Mouse (Mus musculus): ENCODE measurements around the gene Usp5. TPM values are rescaled to one million over a fixed set of nuclear protein-coding genes. Genes with fewer than 3 reads are reported as not detected.

The Usp5 gene
- polyA plus RNA-seq, 1 experiment = 73.2 TPM

DNA sequence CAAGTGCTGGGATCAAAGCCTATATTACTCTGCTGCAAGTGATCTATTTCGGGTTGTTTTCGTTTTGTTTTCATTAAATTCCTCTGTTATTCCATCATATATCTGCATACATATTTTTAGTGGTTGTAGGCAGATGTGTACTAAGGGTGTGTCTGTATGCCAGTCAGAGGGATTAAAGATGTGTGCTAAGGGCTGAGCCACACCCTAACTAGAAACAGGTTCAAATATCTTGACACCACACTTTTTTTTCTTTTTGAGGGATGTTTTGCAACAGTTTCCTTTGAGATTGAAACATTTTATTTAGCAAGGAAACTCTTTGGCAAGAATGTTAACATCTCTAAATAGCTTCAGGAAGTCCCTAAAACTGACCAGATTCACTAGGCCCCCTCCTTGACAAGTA, 33.1 kb downstream of the Usp5 start:
- Histone ChIP-seq H3K4me1 (ENCODE audit: control insufficient read depth, insufficient read depth, low read length) (no peaks in the 10 kb centered on the region), H3K4me3 (replicated peaks; ENCODE audit: extremely low read depth, low read depth, low read length) (no peak overlapping the region)
- 76% methylated on average over 2 of the region's 2 CpGs for WGBS
- TF ChIP-seq CTCF (IDR thresholded peaks at IDR 0.05; ENCODE audit: insufficient read depth, low read length) = no peak
- TF ChIP-seq POLR2A (IDR thresholded peaks at IDR 0.05; ENCODE audit: borderline replicate concordance, extremely low read depth, low read depth, low read length) = no peak
- no peak for DNase-seq

DNA sequence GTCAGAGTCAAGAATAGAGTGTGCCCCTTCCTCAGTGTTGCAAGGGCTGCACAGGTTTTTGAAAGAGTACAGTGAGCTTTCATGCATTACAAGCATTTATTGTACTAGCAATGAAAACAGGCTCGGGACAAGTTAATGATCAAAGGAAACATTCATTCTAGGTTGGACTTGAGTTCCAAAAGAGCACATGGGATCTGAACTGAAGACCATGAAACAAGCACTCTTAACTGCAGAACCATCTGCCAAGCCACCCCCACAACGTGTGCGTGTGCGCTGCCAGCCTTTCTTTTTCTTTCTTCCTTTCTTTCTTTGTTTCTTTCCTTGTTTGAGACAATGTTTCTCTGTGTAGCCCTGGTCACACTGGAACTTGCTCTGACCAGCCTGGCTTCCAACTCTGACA, 33.5 kb downstream of the Usp5 start:
- DNase-seq = no peak

DNA sequence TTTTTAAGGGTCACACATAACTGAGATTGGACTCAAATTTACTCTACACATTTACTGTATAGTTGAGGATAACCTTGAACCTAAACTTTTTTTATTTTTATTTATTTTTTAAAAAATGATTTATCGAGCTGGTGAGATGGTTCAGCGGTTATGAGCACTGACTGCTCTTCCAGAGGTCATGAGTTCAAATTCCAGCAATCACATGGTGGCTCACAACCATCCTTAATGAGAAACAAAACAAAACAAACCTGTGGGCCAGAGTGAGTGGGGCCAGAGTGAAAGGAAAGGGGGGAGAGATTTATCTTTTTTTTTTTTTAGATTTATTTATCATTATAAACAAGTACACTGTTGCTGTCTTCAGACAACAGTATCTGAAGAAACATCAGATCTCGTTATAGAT, 37.4 kb downstream of the Usp5 start:
- H3K4me3 ChIP-seq (replicated peaks; ENCODE audit: extremely low read depth, low read depth, low read length) = no peak overlapping the region
- DNase-seq = no peak
- TF ChIP-seq POLR2A (IDR thresholded peaks at IDR 0.05; ENCODE audit: borderline replicate concordance, extremely low read depth, low read depth, low read length) (no peak), CTCF (IDR thresholded peaks at IDR 0.05; ENCODE audit: insufficient read depth, low read length) (no peak)
- WGBS = 78% methylated on average over 3 of the region's 3 CpGs
- H3K4me1 ChIP-seq (ENCODE audit: control insufficient read depth, insufficient read depth, low read length) = no peaks in the 10 kb centered on the region

More for the DNA sequence above, 33.5 kb downstream of the Usp5 start:
- Histone ChIP-seq H3K4me3 (replicated peaks; ENCODE audit: extremely low read depth, low read depth, low read length) (no peak overlapping the region), H3K4me1 (ENCODE audit: control insufficient read depth, insufficient read depth, low read length) (no peaks in the 10 kb centered on the region)
- TF ChIP-seq CTCF (IDR thresholded peaks at IDR 0.05; ENCODE audit: insufficient read depth, low read length) (no peak), POLR2A (IDR thresholded peaks at IDR 0.05; ENCODE audit: borderline replicate concordance, extremely low read depth, low read depth, low read length) (no peak)
- 81% methylated on average over 4 of the region's 4 CpGs for WGBS

DNA sequence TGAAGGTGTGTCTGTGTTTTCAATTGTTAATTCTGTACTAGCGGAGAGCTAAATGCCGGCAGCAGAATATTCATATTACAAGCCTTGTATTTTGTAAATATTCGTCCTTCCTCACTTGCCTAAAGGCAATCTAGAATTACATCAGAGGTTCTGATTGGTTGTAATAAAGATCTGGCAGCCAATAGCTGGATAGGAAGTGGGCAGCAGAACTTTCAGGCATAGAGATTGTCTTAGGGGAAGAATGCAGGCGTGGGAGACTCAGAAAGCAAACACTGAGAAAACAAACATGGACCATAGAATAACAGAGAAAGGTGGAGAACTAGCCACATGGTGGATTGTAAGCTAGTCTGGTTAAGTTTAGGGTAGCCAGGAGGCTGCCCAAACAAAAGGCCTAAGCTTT, 39.2 kb downstream of the Usp5 start:
- WGBS = 51% methylated on average over 4 of the region's 4 CpGs
- H3K4me1 ChIP-seq (ENCODE audit: control insufficient read depth, insufficient read depth, low read length) = no peaks in the 10 kb centered on the region
- no peak for DNase-seq
- TF ChIP-seq CTCF (IDR thresholded peaks at IDR 0.05; ENCODE audit: insufficient read depth, low read length) (no peak), POLR2A (IDR thresholded peaks at IDR 0.05; ENCODE audit: borderline replicate concordance, extremely low read depth, low read depth, low read length) (no peak)
- no peak overlapping the region for H3K4me3 ChIP-seq (replicated peaks; ENCODE audit: extremely low read depth, low read depth, low read length)

DNA sequence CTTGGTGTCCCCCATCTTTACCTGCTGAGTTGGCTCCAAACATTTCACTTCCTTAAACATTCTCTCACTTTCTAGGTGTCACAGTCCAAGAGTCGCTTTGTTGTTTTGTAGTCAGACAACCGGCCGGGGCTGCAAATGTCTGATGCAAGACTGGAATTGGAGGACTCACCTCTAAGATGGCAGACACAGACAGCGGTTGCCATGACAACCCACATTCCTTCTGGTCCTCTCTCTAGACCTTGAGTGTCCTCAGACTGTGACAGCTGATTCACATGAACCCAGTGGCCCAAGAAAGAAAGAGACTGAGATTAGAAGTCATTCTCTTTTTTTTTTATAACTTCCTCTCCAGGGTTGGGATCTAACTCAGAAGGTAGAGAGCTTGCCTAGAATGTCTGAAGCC, 39.8 kb downstream of the Usp5 start:
- Histone ChIP-seq H3K4me3 (replicated peaks; ENCODE audit: extremely low read depth, low read depth, low read length) (no peak overlapping the region), H3K4me1 (ENCODE audit: control insufficient read depth, insufficient read depth, low read length) (no peaks in the 10 kb centered on the region)
- TF ChIP-seq CTCF (IDR thresholded peaks at IDR 0.05; ENCODE audit: insufficient read depth, low read length) (no peak), POLR2A (IDR thresholded peaks at IDR 0.05; ENCODE audit: borderline replicate concordance, extremely low read depth, low read depth, low read length) (no peak)
- DNase-seq = no peak
- 74% methylated on average over 4 of the region's 4 CpGs for WGBS

DNA sequence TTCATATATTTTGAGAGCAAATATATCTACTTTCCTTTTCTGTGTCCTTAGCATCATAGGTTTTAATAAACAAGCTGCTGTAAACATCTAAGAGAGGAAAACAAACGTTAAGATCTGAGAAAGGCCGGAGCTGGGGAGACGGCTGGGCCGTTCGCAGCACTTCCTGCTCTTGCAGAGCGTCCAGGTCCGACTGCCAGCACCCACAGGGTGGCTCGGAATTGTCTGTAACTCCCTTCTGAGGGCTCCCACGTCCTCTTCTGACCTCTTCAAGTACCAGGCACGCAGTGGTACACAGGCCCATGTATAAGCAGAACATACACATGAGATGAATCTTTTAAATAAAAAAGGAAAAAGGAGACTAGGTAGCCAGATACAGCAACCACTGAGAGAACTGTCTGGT, 41.6 kb downstream of the Usp5 start:
- no peak overlapping the region for H3K4me3 ChIP-seq (replicated peaks; ENCODE audit: extremely low read depth, low read depth, low read length)
- H3K4me1 ChIP-seq (ENCODE audit: control insufficient read depth, insufficient read depth, low read length) = no peaks in the 10 kb centered on the region
- DNase-seq = no peak
- 53% methylated on average over 10 of the region's 10 CpGs for WGBS
- TF ChIP-seq POLR2A (IDR thresholded peaks at IDR 0.05; ENCODE audit: borderline replicate concordance, extremely low read depth, low read depth, low read length) = no peak
- TF ChIP-seq CTCF (IDR thresholded peaks at IDR 0.05; ENCODE audit: insufficient read depth, low read length) = no peak

DNA sequence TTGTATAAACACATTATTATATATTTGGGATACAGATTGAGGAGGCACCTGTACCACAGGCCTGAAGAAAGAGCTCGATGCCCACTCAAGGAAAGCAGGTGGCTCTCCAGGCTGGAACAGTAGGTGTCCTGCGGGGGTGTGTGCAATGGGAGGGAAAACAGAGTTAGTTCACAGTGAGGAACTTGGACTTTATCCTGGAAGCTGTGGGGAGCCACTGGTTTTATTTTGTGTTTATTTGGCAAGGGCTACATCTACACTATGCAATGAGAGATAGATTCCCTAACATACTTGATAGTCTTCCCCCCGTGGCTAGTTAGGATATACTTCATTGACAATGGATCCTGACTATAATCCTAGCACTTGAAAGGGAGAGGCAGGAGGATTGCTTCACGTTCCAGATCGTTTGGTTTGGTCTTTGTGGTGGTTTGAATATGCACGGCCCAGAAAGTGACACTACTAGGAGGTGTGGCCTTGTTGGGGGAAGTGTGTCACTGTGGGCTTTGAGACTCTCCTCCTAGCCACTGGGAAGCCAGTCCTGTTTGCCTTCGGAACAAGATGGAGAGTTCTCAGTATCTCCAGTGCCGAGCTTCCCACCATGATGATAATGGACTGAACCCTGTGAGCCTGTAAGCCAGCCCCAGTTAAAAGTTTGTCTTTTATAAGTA, 42.4 kb downstream of the Usp5 start:
- no peak overlapping the region for H3K4me3 ChIP-seq (replicated peaks; ENCODE audit: extremely low read depth, low read depth, low read length)
- WGBS = 46% methylated on average over 8 of the region's 8 CpGs
- TF ChIP-seq POLR2A (IDR thresholded peaks at IDR 0.05; ENCODE audit: borderline replicate concordance, extremely low read depth, low read depth, low read length) = no peak
- TF ChIP-seq CTCF (IDR thresholded peaks at IDR 0.05; ENCODE audit: insufficient read depth, low read length) = no peak
- H3K4me1 ChIP-seq (ENCODE audit: control insufficient read depth, insufficient read depth, low read length) = no peaks in the 10 kb centered on the region
- DNase-seq = no peak

DNA sequence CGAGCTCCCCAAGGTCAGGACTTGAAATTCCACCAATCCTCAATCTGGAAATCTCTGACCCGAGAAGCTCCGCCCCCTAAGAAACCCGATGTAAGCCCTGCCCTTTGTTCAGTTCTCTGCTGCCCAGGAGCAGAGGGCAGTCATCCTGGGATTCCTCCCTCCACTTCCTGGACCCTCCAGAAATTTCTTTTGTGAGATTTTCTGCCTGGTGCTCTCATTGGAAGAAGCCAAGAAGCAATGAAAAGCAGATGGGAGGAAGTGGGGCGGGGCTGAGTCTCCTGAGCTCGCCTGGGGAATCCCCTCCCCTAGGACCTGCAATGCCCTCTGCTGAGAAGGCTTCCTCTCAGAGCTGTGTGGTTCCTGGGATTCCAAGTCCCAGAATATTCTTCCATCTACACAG, 46.8 kb downstream of the Usp5 start:
- TF ChIP-seq POLR2A (IDR thresholded peaks at IDR 0.05; ENCODE audit: borderline replicate concordance, extremely low read depth, low read depth, low read length) = no peak
- no peak for TF ChIP-seq CTCF (IDR thresholded peaks at IDR 0.05; ENCODE audit: insufficient read depth, low read length)
- Histone ChIP-seq H3K4me1 (ENCODE audit: control insufficient read depth, insufficient read depth, low read length) (peaks cover 3% of the 10 kb centered on the region; the same call in 1 of the 2 replicates), H3K4me3 (replicated peaks; ENCODE audit: extremely low read depth, low read depth, low read length) (no peak overlapping the region)
- DNase-seq = peak; percentile 24
- 16% methylated on average over 6 of the region's 6 CpGs for WGBS

DNA sequence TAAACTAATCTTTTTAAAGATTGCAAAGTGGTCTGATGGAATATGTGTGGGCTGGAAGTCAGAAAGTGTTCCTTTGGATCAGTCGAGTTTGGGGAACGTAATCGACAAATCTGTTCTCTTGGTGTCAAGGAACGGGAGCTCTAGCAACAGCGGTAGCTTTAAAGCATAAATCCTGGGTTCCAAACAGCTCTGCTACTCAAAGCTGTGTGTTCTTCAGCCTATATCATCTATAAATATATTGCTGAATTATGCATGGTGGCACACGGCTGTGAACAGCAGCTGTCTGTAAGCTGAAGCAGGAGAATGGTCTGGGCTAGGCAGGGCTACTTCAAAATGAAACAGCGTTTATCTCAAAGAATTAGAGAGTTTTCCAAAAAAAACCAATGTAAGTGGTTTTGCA, 48.4 kb downstream of the Usp5 start:
- TF ChIP-seq POLR2A (IDR thresholded peaks at IDR 0.05; ENCODE audit: borderline replicate concordance, extremely low read depth, low read depth, low read length) (no peak), CTCF (IDR thresholded peaks at IDR 0.05; ENCODE audit: insufficient read depth, low read length) (no peak)
- WGBS = 84% methylated on average over 7 of the region's 7 CpGs
- H3K4me1 ChIP-seq (ENCODE audit: control insufficient read depth, insufficient read depth, low read length) = peaks cover 3% of the 10 kb centered on the region; the same call in 1 of the 2 replicates
- DNase-seq = no peak
- H3K4me3 ChIP-seq (replicated peaks; ENCODE audit: extremely low read depth, low read depth, low read length) = no peak overlapping the region

DNA sequence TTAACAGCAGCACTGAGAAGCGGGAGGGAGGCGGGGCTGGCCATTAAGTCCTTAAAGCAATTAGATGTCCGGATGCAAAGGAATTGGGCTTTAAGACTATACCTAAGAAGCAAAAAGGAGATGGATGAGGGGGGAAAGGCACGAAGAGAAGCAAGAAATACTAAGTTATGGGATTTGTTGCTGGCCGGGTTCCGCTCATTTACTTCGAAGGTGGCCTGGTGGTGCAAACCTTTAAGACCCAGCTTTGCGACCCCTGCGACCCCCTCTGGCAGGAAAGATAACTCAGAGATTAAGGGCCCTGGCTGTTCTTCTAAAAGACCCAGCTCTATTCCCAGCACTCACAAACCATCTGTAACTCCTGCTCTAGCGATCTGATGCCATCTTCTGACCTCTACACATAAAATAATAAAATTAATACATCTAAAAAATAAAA, 49.3 kb downstream of the Usp5 start:
- 14% methylated on average over 10 of the region's 10 CpGs for WGBS
- peak overlapping the region; percentile 52 for H3K4me3 ChIP-seq (replicated peaks; ENCODE audit: extremely low read depth, low read depth, low read length)
- peaks cover 3% of the 10 kb centered on the region; the same call in 1 of the 2 replicates for H3K4me1 ChIP-seq (ENCODE audit: control insufficient read depth, insufficient read depth, low read length)
- no peak for TF ChIP-seq POLR2A (IDR thresholded peaks at IDR 0.05; ENCODE audit: borderline replicate concordance, extremely low read depth, low read depth, low read length)
- no peak for TF ChIP-seq CTCF (IDR thresholded peaks at IDR 0.05; ENCODE audit: insufficient read depth, low read length)
- no peak for DNase-seq

All from lung, adult 2 months (tissue).